Mouse (Mus musculus): ENCODE measurements around the gene Fn1. TPM values are rescaled to one million over a fixed set of nuclear protein-coding genes. Genes with fewer than 3 reads are reported as not detected.

The Fn1 gene
- total RNA-seq, 2 experiments from 2014 or later, result 33.8 to 39.2 TPM

DNA sequence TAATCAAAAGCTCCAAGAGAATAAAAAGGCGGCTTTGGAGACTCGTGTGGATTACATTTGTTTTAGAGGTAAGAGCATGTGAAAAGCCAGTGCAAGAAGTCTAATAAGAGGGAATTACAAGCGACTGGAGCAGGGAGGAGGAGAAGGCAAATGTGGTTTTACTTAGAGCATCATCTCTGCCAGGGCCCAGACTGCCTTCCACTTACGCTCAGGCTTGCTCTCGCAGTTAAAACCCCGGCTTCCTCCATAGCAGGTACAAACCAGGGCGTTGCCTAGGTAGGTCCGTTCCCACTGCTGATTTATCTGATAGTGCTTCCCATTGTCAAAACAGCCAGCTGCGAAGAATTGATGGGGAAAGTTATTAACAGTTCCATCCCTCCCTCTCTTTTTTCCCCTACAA is 1.7 kb downstream of the Fn1 start:
- no peak for DNase-seq (ENCODE audit: low spot score)

DNA sequence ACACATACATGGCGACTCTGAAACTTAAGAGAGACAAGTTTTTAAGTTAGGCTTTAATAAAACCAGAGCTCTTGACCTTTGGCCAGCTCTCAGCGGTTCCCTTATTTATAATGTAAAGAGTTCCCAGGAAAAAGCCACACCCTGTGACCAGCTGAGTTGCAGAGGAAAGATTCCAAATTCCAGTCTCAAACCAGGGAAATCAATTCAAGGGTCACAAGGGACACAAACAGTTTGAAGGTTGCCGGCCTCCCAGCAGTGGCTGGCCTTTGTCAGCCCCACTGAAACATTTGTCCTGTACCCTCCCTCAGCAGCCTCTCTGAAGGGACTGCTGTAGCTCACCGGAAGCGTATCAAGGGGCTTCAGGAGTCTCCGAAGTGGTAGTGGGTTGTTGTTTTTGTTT is 2.3 kb downstream of the Fn1 start:
- DNase-seq (ENCODE audit: low spot score), result no peak

DNA sequence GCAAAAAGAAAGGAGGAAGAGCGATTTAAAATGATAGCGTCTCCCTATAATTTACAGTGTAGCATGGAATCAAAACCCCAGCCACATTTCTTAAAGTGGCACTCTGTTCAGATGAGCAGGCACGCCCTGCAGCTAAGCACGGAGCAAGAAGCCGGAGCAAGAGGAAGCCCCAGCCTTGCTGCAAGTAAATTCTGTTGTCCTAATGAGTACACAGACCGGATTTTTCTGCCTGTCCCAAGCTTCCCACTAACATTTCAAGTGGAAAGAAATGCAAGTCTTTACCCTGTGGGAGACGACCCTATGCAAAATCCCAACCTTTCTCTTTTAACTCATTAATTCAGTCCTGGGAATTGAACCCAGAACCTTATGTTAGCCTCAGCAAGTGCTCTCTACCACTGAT is 4.8 kb downstream of the Fn1 start:
- no peak for DNase-seq (ENCODE audit: low spot score)

DNA sequence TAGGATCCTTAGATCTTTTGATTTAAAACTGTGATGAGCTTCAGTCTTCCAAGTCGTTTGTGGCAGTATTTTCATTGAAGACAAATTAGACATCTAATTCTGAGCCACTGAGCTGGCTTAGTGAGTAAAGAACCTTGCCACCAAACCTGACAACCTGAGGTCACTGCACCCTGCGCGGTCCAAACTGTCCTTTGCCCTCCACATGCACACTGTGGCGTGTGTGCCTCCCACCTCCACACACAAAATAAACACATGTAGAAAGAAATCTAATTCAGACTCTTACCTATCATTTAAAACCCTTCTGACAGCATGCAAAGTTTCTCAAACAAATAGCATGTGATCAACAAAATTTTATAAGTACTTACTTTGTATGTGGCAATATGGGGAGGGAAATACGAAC is 6.2 kb downstream of the Fn1 start:
- no peak for DNase-seq (ENCODE audit: low spot score)

DNA sequence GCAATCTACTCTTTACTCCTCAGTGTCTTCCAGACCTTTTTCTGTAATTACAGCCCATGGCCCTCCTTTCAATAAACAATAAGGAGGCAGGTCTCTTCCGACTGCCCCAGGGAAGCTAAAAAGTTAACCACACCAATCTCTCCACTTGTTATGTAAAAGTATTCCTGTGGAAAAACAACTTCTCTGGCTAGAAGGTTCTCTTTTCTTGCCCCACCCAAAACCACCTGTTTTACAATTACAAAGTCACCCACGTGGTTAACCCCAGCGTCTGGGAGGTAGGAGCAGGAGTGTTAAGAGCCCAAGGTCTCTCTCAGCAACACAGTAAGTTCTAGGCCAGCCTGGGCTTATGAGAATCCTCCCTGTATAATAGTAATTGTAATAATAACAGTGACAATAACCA is 7.0 kb downstream of the Fn1 start:
- DNase-seq (ENCODE audit: low spot score), result no peak

DNA sequence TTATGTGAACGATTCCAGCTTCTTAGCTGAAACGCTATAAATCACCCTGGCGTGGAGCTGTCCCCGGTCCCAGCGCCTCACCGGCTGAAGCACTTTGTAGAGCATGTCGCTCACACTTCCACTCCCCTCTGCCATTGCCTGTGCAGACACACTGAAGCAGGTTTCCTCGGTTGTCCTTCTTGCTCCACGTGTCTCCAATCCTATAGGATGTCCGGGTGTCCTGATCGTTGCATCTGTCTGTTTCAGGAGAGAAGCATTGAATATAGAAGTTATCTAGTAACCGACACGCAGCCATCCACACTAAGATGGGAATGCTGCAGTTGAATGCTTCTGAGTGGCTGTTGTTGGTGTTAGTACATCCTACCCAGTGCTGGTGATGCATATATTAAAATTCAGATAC is 7.5 kb downstream of the Fn1 start:
- DNase-seq (ENCODE audit: low spot score), result no peak

DNA sequence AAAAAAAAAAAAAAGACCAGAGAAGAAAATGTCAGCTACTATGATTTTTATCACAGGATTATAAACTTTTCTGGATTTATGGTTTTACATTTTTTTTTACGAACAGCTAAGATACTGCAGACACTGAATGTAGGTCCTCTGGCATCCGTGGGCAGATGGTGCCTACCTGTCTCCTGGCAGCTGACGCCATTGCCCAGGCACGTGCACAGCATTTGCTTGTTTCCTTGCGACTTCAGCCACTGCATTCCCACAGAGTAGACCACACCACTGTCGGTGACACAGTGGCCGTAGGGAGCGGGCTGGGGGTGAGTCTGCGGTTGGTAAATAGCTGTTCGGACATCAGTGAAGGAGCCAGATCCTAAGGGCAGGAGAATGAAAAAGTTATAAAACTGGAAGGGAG is 10.2 kb downstream of the Fn1 start:
- DNase-seq (ENCODE audit: low spot score), result no peak

DNA sequence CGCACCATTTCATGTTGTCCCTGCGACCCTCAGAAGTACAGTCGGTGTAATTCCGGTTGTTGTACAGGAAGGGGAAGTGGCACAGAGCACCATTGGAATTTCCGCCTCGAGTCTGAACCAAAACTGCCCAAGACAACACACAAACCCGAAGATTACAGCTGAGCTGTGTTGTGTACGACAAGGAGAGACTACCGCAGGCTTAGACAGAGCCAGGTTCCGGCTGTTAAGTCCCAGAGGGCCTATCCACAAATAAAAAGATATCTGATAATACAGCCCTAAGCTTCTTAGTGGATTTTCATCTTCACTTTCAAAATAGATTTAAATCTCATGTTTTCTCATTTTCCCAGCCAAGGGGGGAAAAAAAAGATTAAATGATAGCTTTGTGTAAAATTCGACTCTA is 11.8 kb downstream of the Fn1 start:
- DNase-seq (ENCODE audit: low spot score), result no peak

DNA sequence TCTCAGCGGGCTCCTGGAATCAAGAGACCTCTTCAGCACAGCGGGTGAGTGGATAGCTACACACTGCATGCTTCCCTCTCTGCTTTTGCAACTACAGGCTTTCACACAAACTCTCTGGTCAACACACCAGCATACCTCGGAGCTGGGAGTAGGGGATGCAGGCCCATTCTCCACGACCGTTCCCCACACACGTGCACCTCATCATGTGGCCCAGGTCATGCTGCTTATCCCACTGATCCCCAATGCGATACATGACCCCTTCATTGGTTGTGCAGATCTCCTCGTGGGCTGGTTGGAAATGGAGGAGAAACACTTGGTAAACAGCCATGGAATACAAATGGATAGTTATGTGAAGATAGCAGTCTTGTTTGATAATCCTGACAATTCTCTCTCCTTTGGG is 12.8 kb downstream of the Fn1 start:
- no peak for DNase-seq (ENCODE audit: low spot score)

DNA sequence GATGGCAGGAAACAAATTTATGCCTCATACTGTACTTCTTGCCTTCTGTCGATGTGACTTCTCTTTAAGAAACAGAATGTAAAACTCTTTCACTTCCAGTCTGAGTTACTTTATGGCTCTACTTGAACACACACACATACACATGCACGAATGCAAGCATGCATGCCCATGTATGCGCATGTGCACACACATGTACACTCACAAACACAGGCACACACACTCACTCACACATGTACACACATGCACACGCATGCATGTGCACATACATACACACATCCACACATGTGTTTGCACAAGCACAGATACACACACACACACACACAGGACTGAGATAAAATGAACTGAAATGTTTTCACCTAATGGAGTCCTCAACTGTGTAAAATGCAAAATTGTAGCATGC is 16.3 kb downstream of the Fn1 start:
- DNase-seq (ENCODE audit: low spot score), result no peak

DNA sequence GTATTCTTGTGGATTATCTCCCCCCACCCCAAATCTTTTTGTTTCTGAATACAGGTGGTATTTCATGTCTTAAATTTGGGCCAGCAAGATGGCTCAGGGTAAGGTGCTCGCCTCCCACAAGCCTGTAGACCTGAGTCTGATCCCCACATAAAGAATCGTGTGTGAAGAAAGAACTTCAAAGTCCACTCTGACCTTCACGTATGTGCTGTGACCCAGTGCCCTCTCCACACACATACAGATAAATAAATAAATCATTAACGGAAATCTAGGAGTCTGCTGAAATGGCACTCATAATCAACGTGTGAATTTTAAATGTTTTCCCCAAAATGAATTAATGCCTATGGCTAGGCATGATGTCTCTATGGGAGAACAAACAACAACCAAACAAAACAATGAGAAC is 16.9 kb downstream of the Fn1 start:
- no peak for DNase-seq (ENCODE audit: low spot score)

DNA sequence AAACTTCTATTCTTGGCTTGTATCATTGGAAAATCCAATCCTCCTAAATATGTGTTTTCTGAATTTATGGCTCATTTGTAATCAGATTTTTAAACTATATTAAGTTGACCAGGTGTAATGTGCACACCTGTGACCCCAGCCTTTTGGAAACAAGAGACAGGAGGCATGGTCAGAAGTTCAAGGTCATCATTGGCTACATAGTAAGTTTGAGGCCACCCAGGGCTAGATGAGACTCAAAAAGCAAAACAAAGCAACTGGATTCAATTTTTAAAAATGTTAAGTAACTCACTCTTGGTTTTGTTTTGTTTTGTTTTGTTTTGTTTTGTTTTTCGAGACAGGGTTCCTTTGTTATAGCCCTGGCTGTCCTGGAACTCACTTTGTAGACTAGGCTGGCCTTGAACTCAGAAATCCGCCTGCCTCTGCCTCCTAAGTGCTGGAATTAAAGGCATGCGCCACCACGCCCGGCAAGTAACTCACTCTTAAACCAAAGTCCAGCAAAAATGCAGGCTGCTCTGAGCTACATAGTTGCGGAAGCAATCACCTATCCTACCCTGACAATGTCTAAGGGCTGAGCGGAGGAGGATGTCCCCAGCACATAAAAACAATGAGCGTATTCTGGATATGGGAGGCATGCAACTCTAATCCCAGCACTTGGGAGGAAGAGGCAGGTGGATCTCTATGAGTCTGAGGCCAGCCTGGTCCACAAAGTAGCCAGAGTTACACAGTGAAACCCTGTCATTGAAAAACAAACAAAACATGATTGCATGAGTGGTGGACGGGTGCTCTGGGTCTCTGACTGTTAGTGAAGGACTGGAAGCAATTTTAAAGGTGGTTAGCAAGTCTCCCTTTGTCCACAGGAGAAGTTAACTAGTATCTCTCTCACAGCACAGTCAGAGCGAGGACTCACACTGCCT is 17.6 kb downstream of the Fn1 start:
- DNase-seq (ENCODE audit: low spot score), result no peak

DNA sequence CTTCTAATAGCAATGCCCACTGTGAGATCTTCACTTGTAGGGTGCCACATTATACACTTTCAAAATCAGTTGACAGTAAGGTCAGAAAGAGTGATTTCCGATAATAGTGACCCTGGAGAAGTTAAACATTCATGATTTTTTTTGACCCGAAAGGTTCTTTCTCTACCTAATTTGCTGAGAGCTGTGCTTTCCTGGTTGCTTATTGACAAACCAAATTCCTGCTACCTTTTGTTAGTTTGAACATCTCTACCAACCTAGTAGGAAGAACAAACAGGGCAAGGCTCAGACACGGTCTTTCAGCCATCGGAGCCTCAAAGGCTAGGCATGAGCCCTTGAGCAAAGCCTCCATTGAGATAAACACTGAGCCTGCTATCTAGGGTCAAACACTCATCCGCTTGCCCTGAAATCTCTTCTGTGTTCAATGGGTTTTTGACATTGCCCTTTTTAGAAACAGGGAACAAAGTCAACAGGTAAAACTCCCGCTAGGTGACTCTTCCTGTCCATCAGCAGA is 18.5 kb downstream of the Fn1 start:
- DNase-seq (ENCODE audit: low spot score), result no peak

DNA sequence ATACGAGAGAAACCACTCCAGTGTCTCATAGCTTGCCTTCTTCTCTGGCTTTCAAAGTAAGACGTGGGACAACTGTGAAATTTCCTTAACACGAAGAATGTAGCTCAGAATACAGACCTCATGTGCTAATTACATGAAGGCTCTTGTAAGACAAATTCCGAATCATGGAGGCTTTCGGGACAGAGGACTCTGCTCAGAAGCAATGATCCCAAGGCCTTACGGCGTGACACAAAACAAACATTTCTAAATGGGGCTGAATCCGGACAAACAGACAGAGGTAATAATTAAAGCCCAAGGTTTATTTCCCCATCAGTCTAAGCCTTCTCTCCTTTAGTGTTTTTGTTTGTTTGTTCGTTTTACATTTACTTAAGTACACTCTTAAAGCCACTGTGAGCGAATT is 20.6 kb downstream of the Fn1 start:
- DNase-seq (ENCODE audit: low spot score), result no peak

DNA sequence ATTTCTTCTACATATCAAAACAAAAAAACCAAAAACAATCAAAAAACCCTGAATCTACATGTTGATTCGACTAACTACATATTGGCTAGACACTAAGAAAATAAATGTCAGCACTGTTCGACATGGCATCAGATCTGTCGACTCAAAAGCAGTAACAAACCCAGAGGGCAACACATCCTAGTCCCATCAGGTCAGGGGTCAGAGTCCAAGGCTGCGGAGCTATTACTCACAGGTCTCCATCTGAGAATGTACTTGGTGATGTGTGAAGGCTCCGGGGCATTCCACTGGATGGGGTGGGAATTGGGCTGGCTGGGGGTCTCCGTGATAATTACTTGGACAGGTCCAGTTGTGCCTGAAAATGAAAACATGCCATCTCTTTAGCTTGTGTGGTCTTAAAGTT is 21.2 kb downstream of the Fn1 start:
- no peak for DNase-seq (ENCODE audit: low spot score)

DNA sequence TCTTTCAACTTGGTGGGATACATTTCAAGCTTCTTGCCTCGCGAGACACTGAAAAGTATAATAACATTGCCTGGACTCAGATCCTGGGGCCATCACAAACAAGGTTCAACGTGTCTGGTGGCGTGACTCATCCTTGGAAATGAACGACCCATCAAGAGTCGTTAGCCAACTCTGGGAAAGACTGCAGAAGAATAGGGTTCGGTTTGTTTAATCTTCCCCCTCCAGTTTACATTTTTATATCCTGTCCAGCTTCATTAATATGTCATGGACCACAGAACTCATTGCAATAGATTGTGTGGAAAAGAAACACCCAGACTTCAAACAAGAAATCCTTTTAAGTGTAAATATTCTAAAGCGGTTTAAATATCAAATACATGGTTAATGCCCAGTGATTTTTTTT is 22.8 kb downstream of the Fn1 start:
- no peak for DNase-seq (ENCODE audit: low spot score)

DNA sequence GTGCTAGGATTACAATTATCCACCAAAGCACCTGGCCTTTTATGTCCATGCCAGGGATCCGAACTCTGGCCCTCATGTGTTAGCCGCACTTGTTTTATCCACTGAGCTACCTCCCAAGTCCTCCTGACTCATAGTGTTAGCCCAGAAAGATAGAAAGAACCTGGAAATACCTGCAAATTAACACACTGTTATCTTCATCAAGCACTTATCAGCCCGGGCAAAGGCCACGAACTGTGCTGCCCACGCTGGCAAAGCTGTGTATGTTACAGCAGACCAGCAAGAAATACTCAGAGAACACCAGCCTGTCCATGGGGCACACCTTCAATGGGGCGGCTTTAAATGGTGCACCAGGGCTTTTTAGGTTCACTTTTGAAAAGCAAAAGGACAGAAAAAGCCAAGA is 29.4 kb downstream of the Fn1 start:
- no peak for DNase-seq (ENCODE audit: low spot score)

DNA sequence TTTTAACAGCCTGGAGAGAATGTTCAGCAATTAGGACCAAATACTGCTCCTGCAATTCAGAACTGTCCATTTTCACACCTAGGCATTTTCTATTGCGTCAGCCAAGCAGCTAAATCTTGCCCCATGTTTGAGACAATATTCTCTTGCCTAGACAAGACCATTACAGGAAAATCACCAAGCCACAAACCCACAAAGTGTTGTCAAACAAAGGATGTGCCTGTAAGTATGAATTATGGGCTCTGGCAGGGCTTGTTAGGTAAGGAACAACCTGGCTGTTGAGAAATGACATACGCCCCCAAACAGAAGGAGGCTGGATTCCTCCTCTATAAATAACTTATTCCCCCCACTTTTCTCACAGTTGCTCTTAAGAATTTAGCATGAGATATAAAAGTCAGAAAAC is 31.5 kb downstream of the Fn1 start:
- DNase-seq (ENCODE audit: low spot score), result no peak

DNA sequence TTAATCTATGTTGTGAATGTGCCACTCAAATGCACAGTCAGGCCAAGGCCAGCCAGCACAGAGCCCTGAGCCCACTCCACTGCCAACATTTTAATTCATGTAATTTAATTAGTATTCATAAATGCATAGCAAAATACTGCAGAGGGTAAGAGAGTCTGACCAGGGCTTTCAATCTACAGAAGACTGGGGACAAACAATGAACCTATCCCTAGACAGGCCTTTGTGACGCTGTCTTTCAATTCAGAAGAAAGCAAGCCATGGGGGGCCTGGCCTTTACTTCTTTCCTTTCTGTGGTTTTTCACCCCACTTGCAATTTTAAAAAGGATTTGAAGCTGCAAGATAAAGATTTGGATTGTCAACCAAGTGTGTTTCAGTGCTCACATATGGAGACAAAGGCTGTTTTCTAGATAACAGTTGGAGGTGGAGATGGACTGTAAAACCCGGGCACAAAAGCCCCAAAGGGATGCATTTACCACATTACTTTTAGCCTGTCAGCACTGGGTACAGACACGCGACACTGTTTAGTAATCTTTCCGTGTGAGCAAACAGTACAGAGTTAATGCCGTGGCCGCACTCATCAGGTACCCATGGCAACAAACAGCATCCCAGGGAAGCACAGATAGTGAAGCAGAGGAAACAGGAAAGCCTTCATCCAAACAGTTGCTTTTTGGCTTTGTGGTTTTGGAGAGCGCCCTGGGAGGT is 38.3 kb downstream of the Fn1 start:
- no peak for DNase-seq (ENCODE audit: low spot score)

DNA sequence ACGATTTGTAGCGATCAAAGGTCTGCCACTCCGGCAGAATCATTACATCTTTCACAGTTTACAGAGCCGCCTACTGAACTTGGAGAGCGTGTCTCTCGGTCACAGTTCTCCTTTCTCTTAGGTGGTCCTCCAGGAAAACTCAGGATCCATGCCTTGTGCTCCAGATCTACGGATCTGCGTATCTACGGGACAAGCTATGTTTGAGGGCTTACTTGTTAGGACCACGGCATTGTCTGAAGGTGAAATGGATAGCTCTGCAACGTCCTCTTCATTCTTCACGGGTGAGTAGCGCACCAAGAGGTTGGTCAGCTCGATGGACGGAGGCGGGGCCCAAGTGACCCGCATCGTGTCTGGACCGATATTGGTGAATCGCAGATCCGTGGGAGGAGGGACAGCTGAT is 40.7 kb downstream of the Fn1 start:
- DNase-seq (ENCODE audit: low spot score), result no peak

DNA sequence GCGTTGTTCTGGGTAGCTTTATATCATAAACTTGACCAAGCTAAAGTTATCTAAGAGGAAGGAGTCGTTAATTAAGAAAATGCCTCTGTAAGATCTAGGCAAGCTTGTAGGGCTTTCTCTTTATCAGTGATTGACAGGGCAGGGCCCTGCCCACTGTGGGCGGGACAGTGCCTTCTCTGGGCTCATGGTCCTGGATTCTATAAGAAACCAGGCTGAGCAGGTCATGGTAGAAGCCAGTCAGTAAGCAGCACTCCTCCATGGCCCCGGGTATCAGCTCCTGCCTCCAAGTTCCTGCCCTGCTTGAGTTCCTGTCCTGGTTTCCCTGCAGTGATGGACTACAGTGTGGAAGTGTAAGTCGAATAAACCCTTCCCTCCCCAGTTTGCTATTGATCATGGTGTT is 43.1 kb downstream of the Fn1 start:
- no peak for DNase-seq (ENCODE audit: low spot score)

DNA sequence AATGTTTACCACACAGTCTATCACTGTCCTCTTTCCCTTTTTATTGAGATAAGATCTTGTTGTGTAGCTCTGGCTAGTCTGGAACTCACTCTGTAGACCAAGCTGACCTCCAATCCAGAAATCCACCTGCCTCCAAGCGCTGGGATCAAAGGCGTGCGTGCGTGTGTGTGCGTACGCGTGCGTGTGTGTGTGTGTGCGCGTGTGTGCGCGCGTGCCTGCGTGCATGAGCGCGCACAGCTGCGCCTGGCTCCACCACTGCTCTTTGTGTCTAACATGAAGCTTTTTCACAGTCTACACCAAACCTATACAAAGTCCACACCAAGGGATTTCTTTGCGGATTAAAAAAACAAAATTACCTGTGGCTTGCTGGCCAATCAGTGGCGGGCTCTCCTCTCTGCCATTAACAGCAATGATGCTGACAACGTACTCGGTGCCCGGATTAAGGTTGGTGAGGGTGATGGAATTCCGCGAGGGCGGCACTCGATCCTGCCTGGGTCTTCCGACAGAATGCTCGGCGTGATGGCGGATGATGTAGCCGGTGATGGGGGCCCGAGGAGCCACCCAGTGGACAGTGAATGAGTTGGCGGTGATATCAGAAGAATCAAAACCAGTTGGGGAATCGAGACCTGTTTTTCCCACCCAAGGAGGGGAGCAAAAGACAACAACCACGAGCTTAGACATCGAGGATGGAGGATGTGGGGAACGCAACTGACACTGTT is 43.8 kb downstream of the Fn1 start:
- no peak for DNase-seq (ENCODE audit: low spot score)

Measured in gastrocnemius, adult 18-20 months (tissue).